Mouse (Mus musculus): Measurements from ENCODE around the gene Crebbp.

- no peak for TF ChIP-seq CTCF (IDR thresholded peaks at IDR 0.05; ENCODE audit: low read depth)
- no peak for TF ChIP-seq EP300 (IDR thresholded peaks at IDR 0.05; ENCODE audit: low read depth)
These were observed 75.3 kb downstream of the Crebbp start for GRCm38 (mm10) chr16:4138541-4138940.

Data from heart, postnatal 0 days (tissue).